Mouse (Mus musculus) T-helper 2 cell (primary cell): ENCODE data around the gene Vamp5.

ENCODE experiments used
- in situ Hi-C: fragments of 300-600 bp; cut with MboI, MseI; formaldehyde crosslinking; loops from one replicate; pipeline ENCODE4 v1.15.1; 2025; ENCODE audit warnings: high pct_unique_total_duplicates

Vamp5 gene

DNA sequence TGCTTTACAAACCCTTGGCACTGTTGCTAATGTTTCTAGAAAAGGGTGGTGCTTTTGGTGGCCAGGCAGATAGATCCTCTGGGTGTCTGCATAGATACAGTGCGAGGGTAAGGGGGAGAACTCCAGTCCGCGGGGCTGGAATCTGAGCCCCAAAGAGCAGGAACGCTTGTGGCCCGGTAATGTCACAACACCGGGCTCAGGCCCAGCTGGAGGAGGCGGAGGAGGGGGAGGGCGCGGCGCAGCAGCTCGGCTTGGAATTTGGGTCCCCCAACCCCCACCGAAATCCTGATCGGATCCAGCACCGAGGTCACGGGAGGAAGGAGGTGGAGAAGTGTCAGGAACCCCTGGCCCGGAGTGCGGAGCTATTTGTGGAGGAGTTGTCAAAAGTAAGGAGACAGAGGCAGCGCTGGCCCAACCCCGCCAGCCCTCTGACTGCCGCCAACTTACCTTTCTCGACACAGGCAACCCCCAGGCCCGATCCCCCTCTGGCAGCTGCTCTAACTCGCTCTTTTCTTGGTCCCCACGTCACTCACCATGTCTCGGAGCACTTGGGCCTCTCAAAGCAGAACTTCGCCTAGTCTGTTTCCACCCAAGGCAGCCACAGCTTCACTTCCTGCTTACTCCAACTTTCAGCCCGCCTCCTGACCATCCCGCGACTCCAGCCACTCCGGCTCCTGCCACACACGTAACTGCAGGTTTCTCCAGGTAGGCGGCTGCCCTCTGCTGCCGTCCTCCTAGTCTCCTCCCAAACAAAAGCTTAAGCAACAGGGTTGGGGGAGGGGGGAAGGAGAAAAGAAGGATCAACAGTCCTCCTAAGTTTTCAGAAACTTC is 9.9 kb upstream of the Vamp5 start, which contains the start of gene Vamp8:
Gene Vamp8, minus strand, starts transcription at position 763 of the 831 bp plus-strand sequence.
- in situ Hi-C loops: no loop called here

DNA sequence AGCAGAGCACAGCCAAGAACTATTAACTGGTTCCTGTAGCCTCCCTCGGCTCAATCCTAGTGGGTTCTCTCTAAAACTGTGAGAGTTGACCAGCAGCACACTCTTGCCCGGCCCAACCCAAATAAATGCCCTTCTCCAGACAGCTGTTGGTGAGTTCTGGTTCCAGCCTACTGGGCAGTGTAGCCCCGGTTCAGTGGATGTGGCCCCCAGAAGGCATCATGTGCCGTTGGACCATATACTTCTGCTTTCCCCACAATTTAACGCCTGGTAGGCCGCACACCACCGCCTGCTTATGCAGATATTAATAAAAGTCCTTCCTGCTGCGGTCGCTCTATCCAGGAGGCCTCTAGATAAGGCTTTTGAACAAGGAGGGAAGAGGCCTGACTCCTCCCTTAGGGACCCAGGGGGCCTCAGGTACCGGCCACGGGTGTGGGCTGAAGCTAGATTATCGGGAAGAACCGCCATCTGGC is 9.2 kb upstream of the Vamp5 start:
- in situ Hi-C loops: no loop called here

DNA sequence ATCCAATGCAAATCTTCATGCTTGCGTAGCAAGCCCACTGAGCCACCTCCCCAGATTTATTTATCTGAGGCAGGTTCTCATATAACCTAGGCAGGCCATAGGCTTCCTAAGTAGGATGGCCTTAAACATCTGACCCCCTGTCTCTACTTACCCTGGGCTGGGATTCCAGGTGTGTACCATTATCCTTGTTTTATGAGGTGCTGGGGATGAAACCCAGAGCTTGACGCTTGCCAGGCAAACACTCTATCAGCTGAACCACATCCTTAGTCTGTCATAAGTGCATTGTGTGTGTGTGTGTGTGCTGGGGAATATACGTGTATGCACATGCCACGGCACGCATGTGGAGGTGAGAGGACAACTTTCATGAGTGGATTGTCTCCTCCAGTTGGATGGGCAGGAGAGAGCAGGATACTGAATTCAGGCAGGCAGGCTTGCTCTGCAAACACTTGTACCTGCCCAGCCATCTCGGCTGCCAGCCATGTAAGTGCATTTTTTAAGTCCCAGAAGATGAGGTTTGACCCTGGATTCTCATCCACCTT is 8.6 kb upstream of the Vamp5 start:
- in situ Hi-C loops: no loop called here

DNA sequence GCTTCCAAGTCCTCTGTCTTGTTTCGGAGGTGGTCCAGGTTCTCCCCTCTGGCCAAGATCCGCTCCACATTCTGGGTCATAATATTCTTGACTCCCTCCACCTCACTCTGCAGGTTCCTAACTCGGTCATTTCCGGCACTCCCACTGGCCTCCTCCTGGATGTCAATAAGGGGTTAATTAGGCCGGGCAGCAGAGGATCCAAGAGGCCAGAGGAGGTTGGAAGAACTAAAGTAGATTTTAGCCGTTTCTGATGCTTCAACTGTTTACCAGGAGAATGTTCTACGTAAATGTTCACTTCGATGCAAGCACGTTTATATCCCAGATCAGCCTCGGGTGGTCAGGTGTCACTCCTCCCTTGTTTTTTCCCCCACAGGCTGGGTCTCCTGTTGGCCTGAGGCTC is 8.0 kb upstream of the Vamp5 start:
- in situ Hi-C loops: no loop called here

DNA sequence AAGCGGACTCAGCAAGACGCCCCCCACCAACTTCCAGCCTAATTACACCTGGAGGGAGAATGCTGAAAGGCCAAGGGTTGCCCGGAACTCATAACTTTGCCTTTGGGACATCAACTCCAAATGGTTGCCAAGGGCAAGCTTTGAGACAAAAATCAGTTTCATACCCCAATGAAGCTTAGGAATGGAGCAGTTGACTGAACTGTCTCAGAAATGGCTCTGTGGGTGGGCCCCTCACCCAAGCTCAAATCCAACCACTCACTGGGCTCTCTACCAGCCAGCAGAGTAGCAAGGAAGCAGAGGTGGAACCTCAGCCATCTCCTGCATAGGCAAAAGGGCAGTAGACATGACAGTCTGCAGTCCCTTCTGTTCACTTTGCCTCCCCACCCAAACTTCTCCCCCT is 7.5 kb upstream of the Vamp5 start:
- in situ Hi-C loops: no loop called here

DNA sequence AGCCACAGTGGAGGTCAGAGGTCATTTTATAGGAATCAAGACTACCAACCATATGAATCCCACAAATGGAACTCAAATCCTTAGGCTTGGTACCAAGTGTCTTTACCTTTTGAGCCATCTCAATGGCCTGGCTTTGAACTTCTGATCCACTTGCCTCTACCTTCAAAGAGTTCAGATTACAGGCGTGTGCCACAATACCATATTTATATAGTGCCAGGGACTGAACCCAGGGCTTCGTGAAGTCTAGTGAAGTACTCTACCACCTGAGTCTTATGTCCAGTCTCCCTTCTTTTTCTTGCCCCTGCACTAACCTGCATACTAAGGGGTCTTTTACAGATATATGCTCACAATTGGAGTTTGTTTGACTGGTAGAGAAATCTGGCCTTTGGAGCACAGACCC is 6.3 kb upstream of the Vamp5 start:
- in situ Hi-C loops: no loop called here

DNA sequence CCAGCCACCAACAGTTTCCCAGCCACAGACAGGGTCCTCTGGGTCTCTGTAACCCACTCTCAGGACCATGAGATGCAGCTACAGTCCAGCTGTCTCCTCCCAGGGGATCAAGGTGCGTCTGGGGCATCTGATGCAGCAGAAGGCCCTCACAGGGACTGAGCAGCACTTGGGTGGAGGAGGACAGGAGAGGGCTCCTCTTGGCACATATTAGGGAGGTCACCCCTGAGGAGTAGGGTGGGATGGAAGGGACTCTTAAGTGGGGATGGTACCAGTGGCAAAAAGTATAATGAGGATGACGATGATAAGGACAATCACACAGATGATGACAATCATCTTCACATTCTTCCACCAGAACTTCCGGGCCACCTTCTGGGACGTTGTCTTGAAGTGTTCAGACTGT is 5.0 kb upstream of the Vamp5 start:
- in situ Hi-C loops: no loop called here

DNA sequence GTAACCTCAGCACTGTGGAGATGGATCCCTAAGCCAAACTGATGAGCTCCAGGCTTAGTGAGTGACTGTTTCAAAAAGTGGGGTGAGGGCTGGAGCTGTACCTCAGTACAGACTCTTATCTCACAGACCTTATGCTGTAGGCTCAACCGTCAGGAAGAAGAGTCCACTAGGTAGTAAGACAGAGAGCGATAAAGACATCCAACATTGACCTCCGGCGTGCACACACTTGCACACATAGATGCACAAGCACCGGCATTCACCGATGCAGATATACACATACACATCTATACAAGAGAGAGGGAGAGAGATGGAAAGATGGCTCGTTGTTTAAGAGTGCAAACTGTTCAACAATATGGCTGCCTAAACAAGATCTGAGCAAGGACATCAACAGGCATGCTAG is 3.7 kb upstream of the Vamp5 start:
- in situ Hi-C loops: no loop called here

DNA sequence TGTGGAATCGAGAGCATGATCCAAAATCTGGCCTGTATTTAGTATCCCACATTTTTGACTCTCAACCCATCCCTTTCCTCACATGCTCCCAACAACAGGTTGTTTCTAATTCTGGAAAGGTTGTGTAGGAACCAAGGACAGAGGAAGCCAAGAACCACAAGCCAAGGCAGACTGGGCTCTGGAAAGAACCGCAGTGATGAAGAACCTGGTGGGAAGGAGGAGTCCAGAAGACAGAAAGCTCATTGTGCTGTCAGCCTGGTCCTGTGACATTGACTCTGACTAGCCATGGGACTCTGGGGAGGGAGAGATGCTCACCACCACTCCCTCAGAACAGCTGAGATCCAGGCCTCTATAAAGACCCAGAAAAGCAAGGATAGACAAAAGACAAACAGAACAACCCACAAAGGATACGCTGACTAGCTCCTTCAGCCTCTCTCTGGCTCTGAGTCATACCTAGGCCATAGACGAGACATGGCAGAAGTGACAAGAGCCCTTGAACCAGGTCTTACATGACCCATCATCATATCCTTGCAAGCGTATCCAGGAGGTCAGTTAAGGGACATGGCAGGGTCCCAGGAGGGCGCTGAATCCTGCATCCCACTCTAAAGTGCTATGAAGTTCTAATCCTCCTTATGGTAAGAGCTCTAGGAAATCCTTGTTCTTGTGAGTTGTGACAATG is 3.0 kb upstream of the Vamp5 start:
- in situ Hi-C loops: no loop called here

DNA sequence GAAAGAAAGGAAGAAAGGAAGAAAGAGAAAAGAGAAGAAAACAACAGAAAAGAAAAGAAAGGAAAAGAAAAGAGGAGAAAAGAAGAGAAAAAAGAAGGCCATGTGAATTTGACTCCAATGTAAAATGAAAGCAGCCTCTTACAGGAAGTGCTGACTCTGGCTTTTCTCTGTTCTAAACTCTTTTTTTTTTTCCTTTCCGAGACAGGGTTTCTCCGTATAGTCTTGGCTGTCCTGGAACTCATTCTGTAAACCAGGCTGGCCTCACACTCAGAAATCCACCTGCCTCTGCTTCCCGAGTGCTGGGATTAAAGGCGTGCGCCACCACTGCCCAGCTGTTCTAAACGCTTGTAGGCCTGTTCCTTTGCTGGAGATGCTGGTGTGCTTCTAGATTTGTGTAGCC is 2.2 kb upstream of the Vamp5 start:
- in situ Hi-C loops: no loop called here

DNA sequence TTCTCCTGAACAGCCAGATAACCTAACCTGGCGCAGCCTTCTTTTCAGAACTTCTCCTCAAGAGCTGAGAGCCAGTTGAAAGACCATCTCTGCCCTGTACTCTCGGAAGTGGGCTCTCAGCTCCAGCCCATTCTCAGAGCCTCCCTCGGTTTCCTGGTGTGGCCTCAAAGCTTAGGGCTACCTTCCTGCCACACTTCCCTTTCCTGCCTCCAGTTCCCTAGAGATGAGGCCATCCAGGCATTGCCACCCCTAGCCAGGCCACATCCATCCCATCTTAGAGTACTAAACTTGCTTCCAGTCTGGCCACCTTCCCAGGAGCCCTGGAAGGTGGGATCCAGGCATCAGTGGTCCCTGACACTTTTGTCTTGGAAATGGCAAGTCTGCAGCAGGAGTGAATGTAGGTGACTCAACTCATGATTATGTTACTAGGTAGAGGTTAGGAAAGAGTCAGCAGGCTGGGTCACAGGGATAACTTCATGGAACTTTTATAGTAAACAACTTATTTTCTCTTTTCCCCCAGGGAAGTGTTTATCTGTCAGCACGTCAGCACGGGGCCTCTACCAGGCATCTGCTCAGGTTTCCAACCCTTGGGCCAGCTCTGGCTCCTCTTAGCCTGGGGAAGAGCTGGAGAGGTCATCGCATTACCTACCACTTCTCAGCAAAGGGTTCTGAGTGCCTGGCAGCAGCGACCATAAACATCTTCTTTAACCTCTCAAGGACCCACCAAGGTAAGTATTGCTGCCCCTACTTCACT is 714 bp downstream of the Vamp5 start:
- in situ Hi-C loops: no loop called here

DNA sequence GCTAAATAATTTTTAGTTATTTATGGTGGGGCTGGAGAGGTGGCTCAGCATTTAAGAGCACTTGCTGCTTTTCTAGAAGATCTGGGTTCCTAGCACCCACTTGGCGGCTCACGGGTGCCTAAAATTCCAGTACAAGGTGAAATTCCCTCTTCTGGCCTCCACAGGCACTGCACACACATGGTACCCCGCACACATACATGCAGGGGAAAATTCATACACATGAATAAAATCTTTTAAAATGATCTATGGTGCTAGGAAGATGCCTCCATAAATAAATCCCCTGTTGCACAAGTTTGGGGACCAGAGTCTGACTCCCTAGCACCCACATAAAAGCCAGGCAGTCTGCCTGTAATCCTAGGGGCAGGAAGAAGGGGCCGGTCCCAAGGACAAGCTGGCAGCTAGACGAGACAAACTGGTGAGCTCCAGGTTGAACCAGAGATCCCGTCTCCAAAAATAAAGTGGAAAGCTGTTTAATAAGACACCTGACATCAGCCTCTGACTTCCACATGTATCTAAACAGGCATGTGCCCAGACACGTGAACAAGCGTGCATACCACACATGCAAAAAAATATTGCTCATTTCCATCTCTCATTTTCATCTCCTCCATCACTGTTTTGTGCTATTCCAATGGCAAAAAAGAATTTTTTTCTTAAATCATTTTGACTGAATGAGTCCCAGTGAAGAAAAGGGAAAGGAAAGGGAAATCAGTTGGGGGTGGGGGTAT is 1.6 kb downstream of the Vamp5 start:
- in situ Hi-C loops: no loop called here

DNA sequence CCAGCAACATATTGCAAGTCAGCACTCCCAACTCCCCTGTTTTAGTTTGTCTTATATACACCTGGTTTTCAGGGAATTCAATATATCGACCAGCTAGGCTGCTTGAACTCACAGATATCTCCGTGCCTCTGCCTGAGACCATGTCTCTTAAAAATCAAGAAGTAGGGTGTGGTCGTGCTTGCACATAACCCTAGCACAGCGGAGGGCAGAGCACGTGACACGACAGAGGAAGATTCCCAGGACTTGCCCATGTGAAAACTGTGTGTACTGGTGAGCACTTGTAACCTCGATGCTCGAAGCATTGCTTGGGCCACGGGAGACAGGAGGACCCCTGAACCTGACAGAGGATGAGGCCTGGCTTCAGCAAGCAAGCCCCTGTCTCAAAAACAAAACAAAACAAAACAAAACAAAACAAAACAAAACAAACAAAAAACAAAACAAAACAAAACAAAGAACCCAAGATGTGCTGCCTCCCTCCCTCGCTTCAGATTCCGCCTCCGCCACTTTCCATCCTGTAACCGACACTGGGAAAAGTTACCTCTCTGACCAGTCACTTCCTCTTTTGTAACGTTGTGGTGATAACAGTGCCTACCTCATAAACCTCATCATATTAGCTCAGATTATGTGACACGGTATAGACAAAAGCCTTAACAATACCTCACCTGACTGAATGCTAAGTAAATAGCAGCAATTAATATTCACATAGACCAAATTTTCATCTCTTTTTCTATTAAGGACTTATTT is 5.3 kb downstream of the Vamp5 start:
- in situ Hi-C loops: no loop called here

DNA sequence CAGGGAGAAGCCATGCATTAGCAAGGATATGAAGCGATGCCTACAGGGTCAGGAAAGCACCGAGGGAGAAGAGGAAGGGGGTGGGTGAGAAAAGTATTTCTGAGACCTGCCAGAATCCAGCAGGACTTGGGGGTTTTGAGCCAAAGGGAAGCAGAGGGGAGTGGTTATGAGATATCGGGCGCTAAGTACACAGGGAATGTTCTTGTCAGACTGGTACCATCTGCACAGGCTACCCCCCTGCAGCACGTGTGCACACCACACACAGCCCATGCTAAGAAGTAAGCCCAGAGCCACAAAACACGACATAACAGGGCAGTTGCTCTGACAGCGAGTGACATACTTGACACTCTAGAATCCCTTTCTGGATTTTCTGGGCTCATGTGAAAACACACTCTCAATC is 6.1 kb downstream of the Vamp5 start:
- in situ Hi-C loops: no loop called here

DNA sequence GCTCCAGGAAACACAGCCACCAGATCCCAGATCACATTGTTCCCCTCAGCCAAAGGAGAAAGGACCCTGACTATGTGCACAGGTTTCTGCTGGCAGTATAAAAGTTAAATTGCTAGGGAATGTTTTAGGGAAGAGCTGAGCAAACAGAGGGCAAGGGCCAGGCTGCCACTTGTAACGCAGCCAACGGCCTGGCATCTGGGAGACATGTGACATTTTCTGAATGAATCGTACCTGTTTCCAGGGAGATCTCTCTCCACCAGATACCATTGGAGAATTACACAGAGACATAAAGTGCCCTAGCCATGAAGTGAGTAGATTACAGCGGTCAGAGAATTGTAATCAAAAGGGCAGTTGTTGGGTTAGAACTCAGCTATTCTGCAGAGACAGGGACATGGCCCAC is 7.1 kb downstream of the Vamp5 start:
- in situ Hi-C loops: no loop called here

DNA sequence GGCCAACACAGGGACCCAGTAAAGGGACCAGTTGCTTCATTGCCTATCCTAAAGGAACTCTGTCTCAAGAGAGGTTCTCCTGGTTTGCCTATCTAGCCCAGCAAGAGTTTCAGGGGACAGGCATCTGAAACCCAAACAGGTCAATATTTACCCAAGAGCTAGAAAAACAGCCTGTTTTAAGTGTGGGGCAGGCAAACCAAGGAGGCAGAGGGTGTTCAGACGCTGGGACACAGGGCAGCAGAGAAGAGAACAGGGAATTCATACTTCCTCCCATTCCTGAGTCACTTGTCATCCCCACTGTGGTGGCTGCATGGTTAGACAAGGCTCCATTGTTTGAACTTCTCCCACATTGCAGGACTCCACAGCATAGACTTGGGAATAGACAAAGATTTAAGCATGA is 8.7 kb downstream of the Vamp5 start:
- in situ Hi-C loops: no loop called here

DNA sequence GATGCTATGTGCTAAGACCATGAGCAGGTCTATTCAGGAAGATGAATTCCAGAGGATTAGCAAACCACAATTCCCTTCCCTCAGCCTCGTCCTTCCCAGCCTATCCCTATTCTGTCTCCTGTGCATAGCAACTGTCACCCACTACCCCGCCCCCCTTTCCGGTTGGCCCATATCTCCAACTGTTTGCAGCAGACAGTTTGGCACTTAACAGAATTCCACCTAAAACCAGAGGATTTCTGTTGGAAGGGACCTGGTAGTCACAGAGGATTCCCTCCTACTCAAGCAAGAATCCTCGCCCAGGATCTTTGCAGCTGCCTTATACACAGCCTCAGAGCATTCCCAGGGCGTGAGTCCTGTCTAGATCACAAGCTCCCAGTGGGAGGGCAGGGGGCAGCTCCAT is 9.1 kb downstream of the Vamp5 start:
- in situ Hi-C loops: no loop called here

DNA sequence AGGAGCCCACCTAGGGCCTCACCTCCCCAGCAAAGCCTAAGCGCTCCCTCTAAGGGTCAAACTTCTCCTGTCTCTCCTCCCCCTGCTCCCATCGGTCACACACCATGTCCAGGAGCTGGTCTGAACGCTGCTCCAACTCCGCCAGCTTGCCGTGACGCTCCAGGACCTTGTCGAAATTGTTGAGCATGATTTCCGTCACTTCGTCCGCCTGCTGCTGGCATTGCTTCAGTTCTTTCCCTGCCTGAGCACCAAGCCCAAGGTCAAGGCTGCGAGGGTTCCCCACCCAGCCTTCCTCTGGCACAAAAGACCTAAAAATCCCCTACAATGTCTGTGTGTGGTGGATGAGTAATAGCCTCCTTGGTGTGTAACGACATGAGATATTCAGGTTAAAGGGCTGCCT is 10.2 kb downstream of the Vamp5 start:
- in situ Hi-C loops: no loop called here

DNA sequence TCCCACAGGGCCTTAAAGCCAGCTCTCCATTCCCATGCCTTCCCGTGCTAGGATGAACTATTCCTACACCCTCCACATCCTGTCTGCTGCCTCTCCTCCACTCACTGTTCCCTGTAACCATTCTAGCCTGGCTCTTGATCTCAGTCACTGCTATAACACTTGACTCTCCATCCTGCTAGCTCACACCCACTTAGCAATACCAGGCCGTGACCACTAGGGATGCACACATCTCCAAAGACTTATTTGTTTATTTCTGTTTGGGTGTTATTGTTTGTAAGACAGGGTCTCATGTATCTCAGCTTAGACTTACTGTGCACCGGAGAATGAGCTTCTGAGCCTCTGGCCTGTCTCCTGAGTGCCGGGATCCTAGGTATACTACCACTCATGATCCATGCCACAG is 10.7 kb downstream of the Vamp5 start:
- in situ Hi-C loops: no loop called here

DNA sequence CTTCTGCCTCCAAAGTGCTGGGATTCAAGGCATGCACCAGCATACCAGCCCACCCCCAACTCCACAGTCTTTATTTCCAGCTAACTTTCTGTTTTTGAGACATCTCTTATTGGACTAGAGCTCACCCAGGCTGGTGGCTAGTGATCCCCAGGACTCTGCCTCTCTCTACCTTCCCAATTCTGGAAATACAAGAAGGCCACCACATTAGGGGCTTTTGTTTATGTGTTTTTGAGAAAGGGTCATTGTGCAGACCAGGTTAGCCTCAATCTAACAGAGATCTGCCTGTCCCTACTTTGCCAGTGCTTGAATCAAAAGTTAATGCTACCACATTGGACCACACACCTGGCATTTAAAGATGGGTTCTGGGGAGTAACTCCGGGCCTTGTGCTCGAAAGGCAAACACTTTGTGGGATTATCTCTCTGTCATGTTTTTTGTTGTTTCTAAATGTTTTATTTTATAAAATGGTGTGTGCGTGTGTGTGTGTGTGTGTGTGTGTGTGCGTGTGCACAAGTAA is 12.8 kb downstream of the Vamp5 start:
- in situ Hi-C loops: no loop called here
